In genomic region chr2:26606579-26606978, GRCm38 (mm10) we compare ENCODE assay signal across 13 mouse cellular contexts. TPM values are rescaled to one million over a fixed set of nuclear protein-coding genes. Genes with fewer than 3 reads are reported as not detected.
DNase-seq lines count a peak whose midpoint lies in the region; ATAC-seq and TF ChIP-seq lines count a peak whose summit lies in the region.
"Had no signal": no experiment of that assay in that cellular context is flagged by ENCODE, and none has a peak within 500 bp of the region (broad histone marks: within the 10 kb centered on the region; RNA-seq: fewer than 3 reads in every experiment).

No protein-coding gene starts in this region.

- H3K4me2 ChIP-seq in embryonic facial prominence, embryonic 12.5 days (replicated peaks): no peak overlapping the region
- no peak overlapping the region for H3K4me2 ChIP-seq in kidney, embryonic 15.5 days
- H3K4me2 ChIP-seq: limb, embryonic 13.5 days had no signal

- DNase-seq in embryonic facial prominence, embryonic 10.5 days (ENCODE audit: low spot score): no peak
- no peak for DNase-seq in kidney, adult 8-10 months
- no peak for DNase-seq in embryo, embryonic 9.5 days (ENCODE audit: extremely low spot score)
- DNase-seq: adrenal gland, adult 8-10 months; gastrocnemius, postnatal 25 days; layer of hippocampus, postnatal 36 days had no signal

- no peak overlapping the region for H3K9ac ChIP-seq in embryonic facial prominence, embryonic 12.5 days
- no peak overlapping the region for H3K9ac ChIP-seq in kidney, embryonic 15.5 days
- H3K9ac ChIP-seq: limb, embryonic 13.5 days had no signal

- 78% methylated on average over 3 of the region's 3 CpGs for WGBS in embryonic facial prominence, embryonic 12.5 days
- 73% methylated on average over 3 of the region's 3 CpGs for WGBS in embryonic facial prominence, embryonic 10.5 days
- WGBS in kidney, embryonic 15.5 days: 67% methylated on average over 3 of the region's 3 CpGs
- WGBS in bone marrow, adult 2 months: 22% methylated on average over 3 of the region's 3 CpGs

- H3K27ac ChIP-seq in embryonic facial prominence, embryonic 12.5 days: peak overlapping the region; percentile 30; the same call in 1 of the 2 replicates
- H3K27ac ChIP-seq in embryonic facial prominence, embryonic 10.5 days (replicated peaks): no peak overlapping the region
- H3K27ac ChIP-seq in kidney, embryonic 15.5 days: 0 out of 2 replicates have a peak overlapping the region, but pooled peaks have one; percentile 18
- H3K27ac ChIP-seq in bone marrow, adult 2 months (ENCODE audit: control insufficient read depth, insufficient read depth, low read depth, low read length, poor library complexity): peak overlapping the region; percentile 94
- H3K27ac ChIP-seq: limb, embryonic 13.5 days had no signal

- no peaks in the 10 kb centered on the region for H3K36me3 ChIP-seq in embryonic facial prominence, embryonic 12.5 days
- H3K36me3 ChIP-seq in embryonic facial prominence, embryonic 10.5 days (replicated peaks): no peaks in the 10 kb centered on the region
- no peaks in the 10 kb centered on the region for H3K36me3 ChIP-seq in kidney, embryonic 15.5 days
- H3K36me3 ChIP-seq: limb, embryonic 13.5 days had no signal

- ATAC-seq in embryonic facial prominence, embryonic 12.5 days (ENCODE audit: insufficient number of reproducible peaks, insufficient read depth, low FRiP score, low TSS enrichment): no peak
- no peak for ATAC-seq in kidney, embryonic 15.5 days (replicated peaks; ENCODE audit: low FRiP score)
- ATAC-seq in megakaryocyte, adult 5-6 weeks (ENCODE audit: poor library complexity, severe bottlenecking): peak; percentile 9
- no peak for ATAC-seq in activated CD4-positive, CD25-positive, alpha-beta regulatory T cell, adult 4 months
- ATAC-seq: forebrain, embryonic 16.5 days had no signal

- peaks cover 16% of the 10 kb centered on the region for H3K4me1 ChIP-seq in embryonic facial prominence, embryonic 12.5 days
- H3K4me1 ChIP-seq in embryonic facial prominence, embryonic 10.5 days: peaks cover 32% of the 10 kb centered on the region
- peaks cover 40% of the 10 kb centered on the region for H3K4me1 ChIP-seq in kidney, embryonic 15.5 days
- H3K4me1 ChIP-seq in bone marrow, adult 2 months (ENCODE audit: control insufficient read depth, insufficient read depth, low read length): peaks cover 5% of the 10 kb centered on the region; the same call in 1 of the 2 replicates

- H3K9me3 ChIP-seq in embryonic facial prominence, embryonic 12.5 days: no peaks in the 10 kb centered on the region
- no peaks in the 10 kb centered on the region for H3K9me3 ChIP-seq in embryonic facial prominence, embryonic 10.5 days
- H3K9me3 ChIP-seq in kidney, embryonic 15.5 days (replicated peaks): no peaks in the 10 kb centered on the region
- H3K9me3 ChIP-seq: limb, embryonic 13.5 days had no signal

- no peak overlapping the region for H3K4me3 ChIP-seq in embryonic facial prominence, embryonic 12.5 days
- H3K4me3 ChIP-seq in embryonic facial prominence, embryonic 10.5 days: no peak overlapping the region
- no peak overlapping the region for H3K4me3 ChIP-seq in kidney, embryonic 15.5 days (replicated peaks)
- no peak overlapping the region for H3K4me3 ChIP-seq in bone marrow, adult 2 months (replicated peaks; ENCODE audit: control insufficient read depth, low read depth, low read length)
- H3K4me3 ChIP-seq: limb, embryonic 13.5 days had no signal

- no peak for TF ChIP-seq CTCF in bone marrow, adult 2 months (IDR thresholded peaks at IDR 0.05; ENCODE audit: control insufficient read depth, insufficient read depth, low read length)

- no peak for TF ChIP-seq POLR2A in bone marrow, adult 2 months (IDR thresholded peaks at IDR 0.05; ENCODE audit: borderline replicate concordance, control insufficient read depth, low read depth, low read length)

- H3K27me3 ChIP-seq in embryonic facial prominence, embryonic 12.5 days: peaks cover 3% of the 10 kb centered on the region; the same call in 1 of the 2 replicates
- peaks cover 63% of the 10 kb centered on the region for H3K27me3 ChIP-seq in embryonic facial prominence, embryonic 10.5 days (replicated peaks; ENCODE audit: low read depth, poor library complexity, severe bottlenecking)
- H3K27me3 ChIP-seq in kidney, embryonic 15.5 days: no peaks in the 10 kb centered on the region

RNA-seq across cellular contexts. Expression of gene Agpat2, which starts 2.4 kb away (rescaled TPM):
- 17.0 and 17.8 TPM in 2 replicates for polyA plus RNA-seq in embryonic facial prominence, embryonic 12.5 days (2016; fragmentation: Nextera tagmentation; extraction: Ambion mirVana)
- polyA plus RNA-seq in embryonic facial prominence, embryonic 10.5 days (2016; fragmentation: Nextera tagmentation; extraction: Ambion mirVana): 12.4 and 12.9 TPM in 2 replicates
- polyA plus RNA-seq in kidney, embryonic 15.5 days (2015; fragmentation: Nextera tagmentation; extraction: Ambion mirVana): 41.7 and 47.7 TPM in 2 replicates
- 10.6 and 32.5 TPM in 2 replicates for polyA plus RNA-seq in bone marrow, adult 2 months (2011; ENCODE audit: insufficient read depth, insufficient read length, low replicate concordance, missing spikeins)
- 37.0 and 41.9 TPM in 2 replicates for total RNA-seq in megakaryocyte, adult 5-6 weeks (2015)
- total RNA-seq in megakaryocyte, adult 5-6 weeks (2017): 38.1 and 43.6 TPM in 2 replicates
- polyA plus RNA-seq in activated CD4-positive, CD25-positive, alpha-beta regulatory T cell, adult 4 months (2017; shearing (Covaris generic)): 10 to 100 TPM in 1 of 2 experiments, 1 to 10 TPM in 1; 8.2 to 11.0 TPM

RNA-seq across cellular contexts. Expression of gene Gm20532, which starts 20.1 kb away (rescaled TPM):
- not detected in 2 replicates for polyA plus RNA-seq in embryonic facial prominence, embryonic 12.5 days (2016; fragmentation: Nextera tagmentation; extraction: Ambion mirVana)
- not detected in 2 replicates for polyA plus RNA-seq in embryonic facial prominence, embryonic 10.5 days (2016; fragmentation: Nextera tagmentation; extraction: Ambion mirVana)
- not detected in 2 replicates for polyA plus RNA-seq in kidney, embryonic 15.5 days (2015; fragmentation: Nextera tagmentation; extraction: Ambion mirVana)
- polyA plus RNA-seq in bone marrow, adult 2 months (2011; ENCODE audit: insufficient read depth, insufficient read length, low replicate concordance, missing spikeins): not detected in 2 replicates
- 0.36 TPM in 1 of 2 replicates, not detected in the other for total RNA-seq in megakaryocyte, adult 5-6 weeks (2015)
- total RNA-seq in megakaryocyte, adult 5-6 weeks (2017): not detected in 2 replicates
- polyA plus RNA-seq in activated CD4-positive, CD25-positive, alpha-beta regulatory T cell, adult 4 months (2017; shearing (Covaris generic)): not detected
- total RNA-seq: adrenal gland, adult 8-10 months; gastrocnemius, postnatal 25 days; layer of hippocampus, postnatal 36 days had no signal
- polyA plus RNA-seq: forebrain, embryonic 16.5 days; limb, embryonic 13.5 days had no signal

RNA-seq across cellular contexts. Expression of gene Fam69b, which starts 21.7 kb away (rescaled TPM):
- 66.0 and 75.2 TPM in 2 replicates for polyA plus RNA-seq in embryonic facial prominence, embryonic 12.5 days (2016; fragmentation: Nextera tagmentation; extraction: Ambion mirVana)
- 39.9 and 43.8 TPM in 2 replicates for polyA plus RNA-seq in embryonic facial prominence, embryonic 10.5 days (2016; fragmentation: Nextera tagmentation; extraction: Ambion mirVana)
- polyA plus RNA-seq in kidney, embryonic 15.5 days (2015; fragmentation: Nextera tagmentation; extraction: Ambion mirVana): 32.9 and 33.1 TPM in 2 replicates
- polyA plus RNA-seq in bone marrow, adult 2 months (2011; ENCODE audit: insufficient read depth, insufficient read length, low replicate concordance, missing spikeins): 0.99 and 4.2 TPM in 2 replicates
- 0.33 TPM in 1 of 2 replicates, not detected in the other for total RNA-seq in megakaryocyte, adult 5-6 weeks (2015)
- total RNA-seq in megakaryocyte, adult 5-6 weeks (2017): 0.11 and 0.33 TPM in 2 replicates
- polyA plus RNA-seq in activated CD4-positive, CD25-positive, alpha-beta regulatory T cell, adult 4 months (2017; shearing (Covaris generic)): 1 to 10 TPM in 1 of 2 experiments, under 1 TPM in 1; 0.90 to 2.1 TPM

RNA-seq across cellular contexts. Expression of gene Egfl7, which starts 26.8 kb away (rescaled TPM):
- 97.3 and 101 TPM in 2 replicates for polyA plus RNA-seq in embryonic facial prominence, embryonic 12.5 days (2016; fragmentation: Nextera tagmentation; extraction: Ambion mirVana)
- polyA plus RNA-seq in embryonic facial prominence, embryonic 10.5 days (2016; fragmentation: Nextera tagmentation; extraction: Ambion mirVana): 93.2 and 96.6 TPM in 2 replicates
- 218 and 219 TPM in 2 replicates for polyA plus RNA-seq in kidney, embryonic 15.5 days (2015; fragmentation: Nextera tagmentation; extraction: Ambion mirVana)
- 91.0 and 128 TPM in 2 replicates for polyA plus RNA-seq in bone marrow, adult 2 months (2011; ENCODE audit: insufficient read depth, insufficient read length, low replicate concordance, missing spikeins)
- total RNA-seq in megakaryocyte, adult 5-6 weeks (2015): 1.6 and 3.1 TPM in 2 replicates
- 3.7 and 3.9 TPM in 2 replicates for total RNA-seq in megakaryocyte, adult 5-6 weeks (2017)
- 1 to 10 TPM in 1 of 2 experiments, under 1 TPM in 1; 0.95 to 1.3 TPM for polyA plus RNA-seq in activated CD4-positive, CD25-positive, alpha-beta regulatory T cell, adult 4 months (2017; shearing (Covaris generic))
